Comparison of ENCODE assay signal across 8 mouse cellular contexts in genomic region chr11:98358161-98359083, GRCm38 (mm10). TPM values are rescaled to one million over a fixed set of nuclear protein-coding genes. Genes with fewer than 3 reads are reported as not detected.
DNase-seq lines count a peak whose midpoint lies in the region; ATAC-seq and TF ChIP-seq lines count a peak whose summit lies in the region.

Stard3 (plus strand) TSS chr11:98358368.

- H3K4me3 ChIP-seq in hindbrain, postnatal 0 days (ENCODE audit: low read length) = peak within 1 kb of the TSS; percentile 71

- peak; percentile 95 for DNase-seq in adipocyte (ENCODE audit: low spot score)
- peak; percentile 75 to 87 for DNase-seq in cerebellum, postnatal 4 days (ENCODE audit: low spot score in 2 of 2)
- DNase-seq in gastrocnemius, adult 8-10 months (ENCODE audit: low spot score in 2 of 2) = peak; percentile 81 to 84
- peak; percentile 95 for DNase-seq in hindbrain, postnatal 0 days (ENCODE audit: low spot score)
- peak; percentile 87 for DNase-seq in left cerebral cortex, postnatal 14 days (ENCODE audit: low spot score in 2 of 2)
- peak; percentile 85 for DNase-seq in right cerebral cortex, postnatal 14 days
- DNase-seq in urinary bladder, postnatal 25 days (ENCODE audit: low spot score) = peak; percentile 83

- peak within 1 kb of the TSS; percentile 63 for H3K9ac ChIP-seq in hindbrain, postnatal 0 days (replicated peaks; ENCODE audit: low read length)

- ATAC-seq in hindbrain, postnatal 0 days = peak; percentile 92
- ATAC-seq in megakaryocyte-erythroid progenitor cell, adult 5-6 weeks (replicated peaks; ENCODE audit: low FRiP score, low TSS enrichment, poor library complexity, severe bottlenecking) = peak; percentile 73

- intact Hi-C loops in left cerebral cortex, postnatal 14 days (cut with DNase I) = no loop called here

- no peaks in the 10 kb centered on the region for H3K27me3 ChIP-seq in hindbrain, postnatal 0 days (ENCODE audit: insufficient read depth, low read length)

- no peaks in the 10 kb centered on the region for H3K9me3 ChIP-seq in hindbrain, postnatal 0 days (ENCODE audit: low read length)

- TF ChIP-seq CTCF in hindbrain, postnatal 0 days (IDR thresholded peaks at IDR 0.05; ENCODE audit: low read depth) = no peak

- under 1% methylated on average over 57 of the region's 60 CpGs for whole genome bisulfite sequencing in hindbrain, postnatal 0 days

- H3K27ac ChIP-seq in hindbrain, postnatal 0 days = peak within 1 kb of the TSS; percentile 91

- no peaks in the 10 kb centered on the region for H3K36me3 ChIP-seq in hindbrain, postnatal 0 days (ENCODE audit: insufficient read depth, low read length)

- peaks cover 7% of the 10 kb centered on the region for H3K4me1 ChIP-seq in hindbrain, postnatal 0 days (ENCODE audit: insufficient read depth, low read length)

- peak within 1 kb of the TSS; percentile 86 for H3K4me2 ChIP-seq in hindbrain, postnatal 0 days (ENCODE audit: low read depth, low read length)

RNA-seq across cellular contexts. Expression of gene Stard3, which starts in this region (rescaled TPM):
- total RNA-seq in gastrocnemius, adult 8-10 months (2022) = 10 to 100 TPM; 12.0 to 18.2 (median 13.9) TPM
- 44.0 and 52.4 TPM in 2 replicates for total RNA-seq in hindbrain, postnatal 0 days (2014; rRNA removed)
- 28.4 and 31.9 TPM in 2 replicates for polyA plus RNA-seq in hindbrain, postnatal 0 days (2015; fragmentation: Nextera tagmentation; extraction: Ambion mirVana)
- total RNA-seq in left cerebral cortex, postnatal 14 days (2021) = 10 to 100 TPM; 24.9 to 27.2 TPM
- 11.9 and 28.5 TPM in 2 replicates for total RNA-seq in megakaryocyte-erythroid progenitor cell, adult 5-6 weeks (2014; fragmentation: Nextera tagmentation)
- total RNA-seq in megakaryocyte-erythroid progenitor cell, adult 5-6 weeks (2017) = 10.6 and 18.2 TPM in 2 replicates

Comparison
In these comparisons a context has a peak if more than half of its experiments do, and no peak if none do; other contexts are left out.
1. Peak in every context shown above with its lines: DNase-seq, ATAC-seq, H3K4me3 ChIP-seq and H3K27ac ChIP-seq.